12 mouse cellular contexts compared by ENCODE assay signal in genomic region chr4:63254151-63254550, GRCm38 (mm10). TPM values are rescaled to one million over a fixed set of nuclear protein-coding genes. Genes with fewer than 3 reads are reported as not detected.
DNase-seq lines count a peak whose midpoint lies in the region; ATAC-seq and TF ChIP-seq lines count a peak whose summit lies in the region.
"Had no signal": no experiment of that assay in that cellular context is flagged by ENCODE, and none has a peak within 500 bp of the region (broad histone marks: within the 10 kb centered on the region; RNA-seq: fewer than 3 reads in every experiment).

No protein-coding gene starts in this region.

- no peak overlapping the region for H3K4me2 ChIP-seq in embryonic facial prominence, embryonic 15.5 days (replicated peaks)
- no peak overlapping the region for H3K4me2 ChIP-seq in kidney, embryonic 15.5 days
- no peak overlapping the region for H3K4me2 ChIP-seq in liver, embryonic 12.5 days
- no peak overlapping the region for H3K4me2 ChIP-seq in lung, postnatal 0 days (replicated peaks; ENCODE audit: low read depth, low read length)
- H3K4me2 ChIP-seq: forebrain, embryonic 15.5 days; heart, embryonic 12.5 days; hindbrain, embryonic 15.5 days had no signal

- H3K9me3 ChIP-seq in embryonic facial prominence, embryonic 15.5 days (replicated peaks), result no peaks in the 10 kb centered on the region
- H3K9me3 ChIP-seq in embryonic facial prominence, embryonic 10.5 days, result no peaks in the 10 kb centered on the region
- no peaks in the 10 kb centered on the region for H3K9me3 ChIP-seq in kidney, embryonic 15.5 days (replicated peaks)
- H3K9me3 ChIP-seq in liver, embryonic 12.5 days (replicated peaks), result no peaks in the 10 kb centered on the region
- no peaks in the 10 kb centered on the region for H3K9me3 ChIP-seq in lung, postnatal 0 days (ENCODE audit: low read length)
- H3K9me3 ChIP-seq: forebrain, embryonic 15.5 days; heart, embryonic 12.5 days; hindbrain, embryonic 15.5 days had no signal

- no peak for TF ChIP-seq CTCF in kidney, adult 2 months (conservative IDR thresholded peaks at IDR 0.05; ENCODE audit: insufficient read depth, insufficient read length, low read depth, low read length)
- TF ChIP-seq CTCF in liver, adult 2 months (IDR thresholded peaks at IDR 0.05; ENCODE audit: low read depth, low read length), result no peak
- no peak for TF ChIP-seq CTCF in lung, postnatal 0 days (IDR thresholded peaks at IDR 0.05)

- H3K36me3 ChIP-seq in embryonic facial prominence, embryonic 15.5 days, result peaks cover 26% of the 10 kb centered on the region
- H3K36me3 ChIP-seq in embryonic facial prominence, embryonic 10.5 days (replicated peaks), result peaks cover 25% of the 10 kb centered on the region
- no peaks in the 10 kb centered on the region for H3K36me3 ChIP-seq in kidney, adult 2 months (ENCODE audit: control insufficient read depth, insufficient read depth, low read length)
- peaks cover 25% of the 10 kb centered on the region; the same call in 1 of the 2 replicates for H3K36me3 ChIP-seq in kidney, embryonic 15.5 days
- H3K36me3 ChIP-seq in liver, adult 2 months (ENCODE audit: control insufficient read depth, insufficient read depth, low read length), result no peaks in the 10 kb centered on the region
- H3K36me3 ChIP-seq in liver, embryonic 12.5 days, result 0 out of 2 replicates have a peak, but pooled peaks cover 4% of the 10 kb centered on the region
- H3K36me3 ChIP-seq in lung, postnatal 0 days (ENCODE audit: insufficient read depth, low read length), result no peaks in the 10 kb centered on the region
- H3K36me3 ChIP-seq: forebrain, embryonic 15.5 days; hindbrain, embryonic 15.5 days had no signal

- 76% methylated on average over 2 of the region's 2 CpGs for WGBS in embryonic facial prominence, embryonic 15.5 days
- WGBS in embryonic facial prominence, embryonic 10.5 days, result 81% methylated on average over 2 of the region's 2 CpGs
- 81% methylated on average over 2 of the region's 2 CpGs for WGBS in kidney, adult 2 months
- 78% methylated on average over 2 of the region's 2 CpGs for WGBS in kidney, embryonic 15.5 days
- WGBS in liver, adult 2 months, result 46% methylated on average over 2 of the region's 2 CpGs
- WGBS in liver, embryonic 12.5 days (ENCODE audit: insufficient replicate concordance), result 60% methylated on average over 2 of the region's 2 CpGs
- WGBS in lung, postnatal 0 days, result 85% methylated on average over 2 of the region's 2 CpGs

- H3K9ac ChIP-seq in embryonic facial prominence, embryonic 15.5 days, result no peak overlapping the region
- no peak overlapping the region for H3K9ac ChIP-seq in kidney, embryonic 15.5 days
- no peak overlapping the region for H3K9ac ChIP-seq in liver, adult 2 months (ENCODE audit: low read depth, low read length)
- H3K9ac ChIP-seq in liver, embryonic 12.5 days, result no peak overlapping the region
- no peak overlapping the region for H3K9ac ChIP-seq in lung, postnatal 0 days (replicated peaks; ENCODE audit: low read depth)
- H3K9ac ChIP-seq: forebrain, embryonic 15.5 days; heart, embryonic 12.5 days; hindbrain, embryonic 15.5 days had no signal

- no peak overlapping the region for H3K4me3 ChIP-seq in embryonic facial prominence, embryonic 15.5 days (replicated peaks)
- H3K4me3 ChIP-seq in embryonic facial prominence, embryonic 10.5 days, result no peak overlapping the region
- no peak overlapping the region for H3K4me3 ChIP-seq in kidney, adult 2 months (ENCODE audit: insufficient read depth, low read depth, low read length)
- H3K4me3 ChIP-seq in kidney, embryonic 15.5 days (replicated peaks), result no peak overlapping the region
- H3K4me3 ChIP-seq in liver, adult 2 months (ENCODE audit: insufficient read depth, low read depth, low read length), result no peak overlapping the region
- no peak overlapping the region for H3K4me3 ChIP-seq in liver, embryonic 12.5 days
- no peak overlapping the region for H3K4me3 ChIP-seq in lung, postnatal 0 days (ENCODE audit: low read depth, low read length)
- H3K4me3 ChIP-seq: forebrain, embryonic 15.5 days; heart, embryonic 12.5 days; hindbrain, embryonic 15.5 days had no signal

- no peak for TF ChIP-seq POLR2A in kidney, adult 2 months (IDR thresholded peaks at IDR 0.05; ENCODE audit: low read depth, low read length)
- no peak for TF ChIP-seq POLR2A in liver, adult 2 months (IDR thresholded peaks at IDR 0.05; ENCODE audit: extremely low read depth, insufficient read depth, low read length)

- H3K27me3 ChIP-seq in embryonic facial prominence, embryonic 15.5 days, result no peaks in the 10 kb centered on the region
- no peaks in the 10 kb centered on the region for H3K27me3 ChIP-seq in embryonic facial prominence, embryonic 10.5 days (replicated peaks; ENCODE audit: low read depth, poor library complexity, severe bottlenecking)
- H3K27me3 ChIP-seq in kidney, adult 2 months (replicated peaks; ENCODE audit: control insufficient read depth, insufficient read depth, low read length), result no peaks in the 10 kb centered on the region
- H3K27me3 ChIP-seq in kidney, embryonic 15.5 days, result no peaks in the 10 kb centered on the region
- H3K27me3 ChIP-seq in liver, adult 2 months (ENCODE audit: control insufficient read depth, insufficient read depth, low read length), result no peaks in the 10 kb centered on the region
- H3K27me3 ChIP-seq in liver, embryonic 12.5 days (replicated peaks), result no peaks in the 10 kb centered on the region
- no peaks in the 10 kb centered on the region for H3K27me3 ChIP-seq in lung, postnatal 0 days (replicated peaks; ENCODE audit: insufficient read depth, low read length)
- H3K27me3 ChIP-seq: forebrain, embryonic 15.5 days; heart, embryonic 12.5 days; hindbrain, embryonic 15.5 days had no signal

- H3K27ac ChIP-seq in embryonic facial prominence, embryonic 15.5 days (replicated peaks), result peak overlapping the region; percentile 65
- H3K27ac ChIP-seq in embryonic facial prominence, embryonic 10.5 days (replicated peaks), result no peak overlapping the region
- H3K27ac ChIP-seq in kidney, adult 2 months (ENCODE audit: insufficient read depth, low read depth, low read length), result no peak overlapping the region
- no peak overlapping the region for H3K27ac ChIP-seq in kidney, embryonic 15.5 days
- H3K27ac ChIP-seq in liver, adult 2 months (replicated peaks; ENCODE audit: insufficient read depth, low read depth, low read length), result peak overlapping the region; percentile 49
- no peak overlapping the region for H3K27ac ChIP-seq in liver, embryonic 12.5 days
- no peak overlapping the region for H3K27ac ChIP-seq in lung, postnatal 0 days (ENCODE audit: low read length)
- H3K27ac ChIP-seq: forebrain, embryonic 15.5 days; hindbrain, embryonic 15.5 days had no signal

- no peaks in the 10 kb centered on the region for H3K79me2 ChIP-seq in liver, adult 2 months (ENCODE audit: control insufficient read depth, insufficient read depth, low read length)

- ATAC-seq in embryonic facial prominence, embryonic 15.5 days (ENCODE audit: insufficient number of reproducible peaks, low FRiP score, low TSS enrichment, low read depth), result 0 out of 2 replicates have a peak, but pooled peaks have one; percentile 1
- ATAC-seq in kidney, embryonic 15.5 days (replicated peaks; ENCODE audit: low FRiP score), result no peak
- no peak for ATAC-seq in liver, embryonic 12.5 days
- no peak for ATAC-seq in lung, postnatal 0 days
- ATAC-seq: forebrain, embryonic 15.5 days had no signal

- DNase-seq in embryonic facial prominence, embryonic 10.5 days (ENCODE audit: low spot score), result no peak
- DNase-seq in kidney, adult 2 months, result peak; percentile 66
- peak; percentile 46 for DNase-seq in liver, adult 2 months (ENCODE audit: extremely low read depth, low read depth, low spot score)
- DNase-seq in lung, postnatal 0 days (ENCODE audit: low spot score), result no peak
- DNase-seq: adrenal gland, postnatal 10 days had no signal

- no peak for TF ChIP-seq EP300 in lung, postnatal 0 days (IDR thresholded peaks at IDR 0.05)

- H3K4me1 ChIP-seq in embryonic facial prominence, embryonic 15.5 days, result peaks cover 12% of the 10 kb centered on the region
- H3K4me1 ChIP-seq in embryonic facial prominence, embryonic 10.5 days, result no peaks in the 10 kb centered on the region
- peaks cover 6% of the 10 kb centered on the region; the same call in 1 of the 2 replicates for H3K4me1 ChIP-seq in kidney, adult 2 months (ENCODE audit: control insufficient read depth, insufficient read depth, low read length)
- H3K4me1 ChIP-seq in kidney, embryonic 15.5 days, result peaks cover 4% of the 10 kb centered on the region; the same call in 1 of the 2 replicates
- peaks cover 52% of the 10 kb centered on the region for H3K4me1 ChIP-seq in liver, adult 2 months (ENCODE audit: control insufficient read depth, insufficient read depth, low read length)
- no peaks in the 10 kb centered on the region for H3K4me1 ChIP-seq in liver, embryonic 12.5 days
- no peaks in the 10 kb centered on the region for H3K4me1 ChIP-seq in lung, postnatal 0 days (ENCODE audit: insufficient read depth, low read depth, low read length)
- H3K4me1 ChIP-seq: heart, embryonic 12.5 days had no signal

RNA-seq across cellular contexts. Expression of gene Col27a1, which starts 40.3 kb away (rescaled TPM):
- polyA plus RNA-seq in embryonic facial prominence, embryonic 15.5 days (2015; fragmentation: Nextera tagmentation; extraction: Ambion mirVana), result 19.1 and 22.3 TPM in 2 replicates
- polyA plus RNA-seq in embryonic facial prominence, embryonic 10.5 days (2016; fragmentation: Nextera tagmentation; extraction: Ambion mirVana), result 4.3 and 5.3 TPM in 2 replicates
- polyA plus RNA-seq in kidney, adult 2 months (2012; rRNA removed), result 23.1 and 31.7 TPM in 2 replicates
- 7.3 and 9.4 TPM in 2 replicates for polyA plus RNA-seq in kidney, embryonic 15.5 days (2015; fragmentation: Nextera tagmentation; extraction: Ambion mirVana)
- 1.7 and 2.2 TPM in 2 replicates for total RNA-seq in liver, adult 2 months (2014; rRNA removed)
- 4.1 and 5.4 TPM in 2 replicates for polyA plus RNA-seq in liver, adult 2 months (2012; rRNA removed)
- 2.3 and 2.7 TPM in 2 replicates for polyA plus RNA-seq in liver, embryonic 12.5 days (2016; fragmentation: Nextera tagmentation; extraction: Ambion mirVana)
- 7.2 and 9.1 TPM in 2 replicates for polyA plus RNA-seq in lung, postnatal 0 days (2015; fragmentation: Nextera tagmentation; extraction: Ambion mirVana)
- total RNA-seq: MEL had no signal

Comparison
In these comparisons a context has a peak if more than half of its experiments do, and no peak if none do; other contexts are left out.
1. H3K27ac ChIP-seq: peak in embryonic facial prominence, embryonic 15.5 days (single experiment) and liver, adult 2 months (single experiment); none in embryonic facial prominence, embryonic 10.5 days (single experiment), kidney, adult 2 months (single experiment), kidney, embryonic 15.5 days (single experiment), liver, embryonic 12.5 days (single experiment) and lung, postnatal 0 days (single experiment).
2. DNase-seq: peak in kidney, adult 2 months (single experiment) and liver, adult 2 months (single experiment); none in embryonic facial prominence, embryonic 10.5 days (single experiment) and lung, postnatal 0 days (single experiment).